Mouse (Mus musculus): Measurements from ENCODE around the gene Shroom4. TPM values are rescaled to one million over a fixed set of nuclear protein-coding genes. Genes with fewer than 3 reads are reported as not detected.

The Shroom4 gene
- polyA plus RNA-seq, 1 experiment = 0.80 TPM

GRCm38 (mm10) chrX:6536636-6537035 is 137.0 kb downstream of the Shroom4 start:
- no peak for TF ChIP-seq CEBPB (IDR thresholded peaks at IDR 0.05; ENCODE audit: insufficient read depth, poor library complexity, severe bottlenecking)
- no peak for TF ChIP-seq POLR2AphosphoS2 (IDR thresholded peaks at IDR 0.05; ENCODE audit: insufficient read length, low read depth)
- no peak for TF ChIP-seq MYOD1 (IDR thresholded peaks at IDR 0.05; ENCODE audit: control insufficient read depth in 1 of 3, insufficient read length in 2 of 3, low read depth in 2 of 3)
- TF ChIP-seq USF1 (IDR thresholded peaks at IDR 0.05; ENCODE audit: low read depth) = no peak
- TF ChIP-seq REST (IDR thresholded peaks at IDR 0.05; ENCODE audit: insufficient read depth, insufficient read length) = no peak
- TF ChIP-seq MAX (IDR thresholded peaks at IDR 0.05; ENCODE audit: low read depth) = no peak
- Histone ChIP-seq H3K27me3 (ENCODE audit: control insufficient read depth, insufficient read depth, insufficient read length) (no peaks in the 10 kb centered on the region), H3ac (ENCODE audit: control insufficient read depth, insufficient read length) (no peak overlapping the region)

GRCm38 (mm10) chrX:6537689-6538088 is 138.0 kb downstream of the Shroom4 start:
- H3K36me3 ChIP-seq (ENCODE audit: control insufficient read depth, insufficient read depth) = no peaks in the 10 kb centered on the region
- H3K79me2 ChIP-seq (ENCODE audit: control insufficient read depth, insufficient read depth) = no peaks in the 10 kb centered on the region
- H3K4me3 ChIP-seq = no peak overlapping the region
- TF ChIP-seq USF1 (IDR thresholded peaks at IDR 0.05; ENCODE audit: low read depth) (no peak), MYOG (IDR thresholded peaks at IDR 0.05; ENCODE audit: control insufficient read depth in 1 of 3, insufficient read depth in 1 of 3, insufficient read length in 2 of 3, low read depth in 2 of 3) (no peak), CEBPB (IDR thresholded peaks at IDR 0.05; ENCODE audit: insufficient read depth, poor library complexity, severe bottlenecking) (no peak), MYOD1 (IDR thresholded peaks at IDR 0.05; ENCODE audit: control insufficient read depth in 1 of 3, insufficient read length in 2 of 3, low read depth in 2 of 3) (no peak), TCF12 (IDR thresholded peaks at IDR 0.05; ENCODE audit: insufficient read depth, poor library complexity, severe bottlenecking) (no peak), MAX (IDR thresholded peaks at IDR 0.05; ENCODE audit: low read depth) (no peak), E2F4 (IDR thresholded peaks at IDR 0.05; ENCODE audit: insufficient read depth) (no peak), POLR2AphosphoS2 (IDR thresholded peaks at IDR 0.05; ENCODE audit: insufficient read length, low read depth) (no peak), SRF (IDR thresholded peaks at IDR 0.05; ENCODE audit: control insufficient read depth, insufficient read length, low read depth) (no peak), POLR2A (IDR thresholded peaks at IDR 0.05; ENCODE audit: insufficient read length, low read depth) (no peak), REST (IDR thresholded peaks at IDR 0.05; ENCODE audit: insufficient read depth, insufficient read length) (no peak), TCF3 (IDR thresholded peaks at IDR 0.05; ENCODE audit: insufficient read length, low read depth) (no peak)
- no peaks in the 10 kb centered on the region for H3K27me3 ChIP-seq (ENCODE audit: control insufficient read depth, insufficient read depth, insufficient read length)
- no peak overlapping the region for H3K4me2 ChIP-seq (ENCODE audit: low read depth)
- no peak overlapping the region for H3ac ChIP-seq (ENCODE audit: control insufficient read depth, insufficient read length)

More at GRCm38 (mm10) chrX:6536636-6537035, 137.0 kb downstream of the Shroom4 start:
- no peaks in the 10 kb centered on the region for H3K79me2 ChIP-seq (ENCODE audit: control insufficient read depth, insufficient read depth)
- H3K4me3 ChIP-seq = no peak overlapping the region
- peak overlapping the region; percentile 8 for H3K4me2 ChIP-seq (ENCODE audit: low read depth)
- no peaks in the 10 kb centered on the region for H3K36me3 ChIP-seq (ENCODE audit: control insufficient read depth, insufficient read depth)

GRCm38 (mm10) chrX:6565066-6565465 is 165.4 kb downstream of the Shroom4 start:
- no peak for TF ChIP-seq MYOG (IDR thresholded peaks at IDR 0.05; ENCODE audit: control insufficient read depth in 1 of 3, insufficient read depth in 1 of 3, insufficient read length in 2 of 3, low read depth in 2 of 3)
- no peak for TF ChIP-seq MYOD1 (IDR thresholded peaks at IDR 0.05; ENCODE audit: control insufficient read depth in 1 of 3, insufficient read length in 2 of 3, low read depth in 2 of 3)
- TF ChIP-seq POLR2A (IDR thresholded peaks at IDR 0.05; ENCODE audit: insufficient read length, low read depth) = no peak
- TF ChIP-seq REST (IDR thresholded peaks at IDR 0.05; ENCODE audit: insufficient read depth, insufficient read length) = no peak
- TF ChIP-seq MAX (IDR thresholded peaks at IDR 0.05; ENCODE audit: low read depth) = no peak
- no peak for TF ChIP-seq POLR2AphosphoS2 (IDR thresholded peaks at IDR 0.05; ENCODE audit: insufficient read length, low read depth)
- TF ChIP-seq USF1 (IDR thresholded peaks at IDR 0.05; ENCODE audit: low read depth) = no peak
- TF ChIP-seq E2F4 (IDR thresholded peaks at IDR 0.05; ENCODE audit: insufficient read depth) = no peak
- TF ChIP-seq TCF12 (IDR thresholded peaks at IDR 0.05; ENCODE audit: insufficient read depth, poor library complexity, severe bottlenecking) = no peak
- no peak for TF ChIP-seq TCF3 (IDR thresholded peaks at IDR 0.05; ENCODE audit: insufficient read length, low read depth)
- H3K79me2 ChIP-seq (ENCODE audit: control insufficient read depth, insufficient read depth) = no peaks in the 10 kb centered on the region
- no peak overlapping the region for H3K4me3 ChIP-seq
- H3ac ChIP-seq (ENCODE audit: control insufficient read depth, insufficient read length) = no peak overlapping the region
- H3K27me3 ChIP-seq (ENCODE audit: control insufficient read depth, insufficient read depth, insufficient read length) = no peaks in the 10 kb centered on the region
- no peak overlapping the region for H3K4me2 ChIP-seq (ENCODE audit: low read depth)
- no peaks in the 10 kb centered on the region for H3K36me3 ChIP-seq (ENCODE audit: control insufficient read depth, insufficient read depth)

GRCm38 (mm10) chrX:6574511-6574910 is 174.9 kb downstream of the Shroom4 start:
- H3K27me3 ChIP-seq (ENCODE audit: control insufficient read depth, insufficient read depth, insufficient read length) = no peaks in the 10 kb centered on the region
- no peaks in the 10 kb centered on the region for H3K79me2 ChIP-seq (ENCODE audit: control insufficient read depth, insufficient read depth)
- TF ChIP-seq MYOG (IDR thresholded peaks at IDR 0.05; ENCODE audit: control insufficient read depth in 1 of 3, insufficient read depth in 1 of 3, insufficient read length in 2 of 3, low read depth in 2 of 3) = no peak
- TF ChIP-seq CEBPB (IDR thresholded peaks at IDR 0.05; ENCODE audit: insufficient read depth, poor library complexity, severe bottlenecking) = no peak
- no peak for TF ChIP-seq SRF (IDR thresholded peaks at IDR 0.05; ENCODE audit: control insufficient read depth, insufficient read length, low read depth)
- no peak for TF ChIP-seq POLR2A (IDR thresholded peaks at IDR 0.05; ENCODE audit: insufficient read length, low read depth)
- TF ChIP-seq MAX (IDR thresholded peaks at IDR 0.05; ENCODE audit: low read depth) = no peak
- TF ChIP-seq USF1 (IDR thresholded peaks at IDR 0.05; ENCODE audit: low read depth) = no peak
- TF ChIP-seq POLR2AphosphoS2 (IDR thresholded peaks at IDR 0.05; ENCODE audit: insufficient read length, low read depth) = no peak
- TF ChIP-seq REST (IDR thresholded peaks at IDR 0.05; ENCODE audit: insufficient read depth, insufficient read length) = no peak
- TF ChIP-seq E2F4 (IDR thresholded peaks at IDR 0.05; ENCODE audit: insufficient read depth) = no peak
- no peak for TF ChIP-seq TCF12 (IDR thresholded peaks at IDR 0.05; ENCODE audit: insufficient read depth, poor library complexity, severe bottlenecking)
- H3K4me3 ChIP-seq = no peak overlapping the region
- no peaks in the 10 kb centered on the region for H3K36me3 ChIP-seq (ENCODE audit: control insufficient read depth, insufficient read depth)
- H3K4me2 ChIP-seq (ENCODE audit: low read depth) = no peak overlapping the region
- no peak overlapping the region for H3ac ChIP-seq (ENCODE audit: control insufficient read depth, insufficient read length)

GRCm38 (mm10) chrX:6577001-6577400 is 177.3 kb downstream of the Shroom4 start:
- Histone ChIP-seq H3ac (ENCODE audit: control insufficient read depth, insufficient read length) (no peak overlapping the region), H3K4me2 (ENCODE audit: low read depth) (no peak overlapping the region), H3K4me3 (no peak overlapping the region), H3K79me2 (ENCODE audit: control insufficient read depth, insufficient read depth) (no peaks in the 10 kb centered on the region), H3K27me3 (ENCODE audit: control insufficient read depth, insufficient read depth, insufficient read length) (no peaks in the 10 kb centered on the region), H3K36me3 (ENCODE audit: control insufficient read depth, insufficient read depth) (no peaks in the 10 kb centered on the region)
- TF ChIP-seq MAX (IDR thresholded peaks at IDR 0.05; ENCODE audit: low read depth) (no peak), REST (IDR thresholded peaks at IDR 0.05; ENCODE audit: insufficient read depth, insufficient read length) (no peak)

Data from myocyte (in vitro differentiated cells).